Mouse (Mus musculus) cerebellum, adult 2 months (tissue): ENCODE data around the gene Ppfia2. TPM values are rescaled to one million over a fixed set of nuclear protein-coding genes. Genes with fewer than 3 reads are reported as not detected.

ENCODE experiments used
- DNase-seq, 2 experiments: peaks; one replicate each; pipeline ENCODE4 v3.0.0; 2021
- H3K27ac ChIP-seq: fragments of 200-500 bp; 2 replicates; pipeline ENCODE4 v1.5.1; 2012; ENCODE audit warnings: low read length, control low read depth, inconsistent platforms; ENCODE audit not compliant: insufficient read depth
- H3K27me3 ChIP-seq: fragments of 200-500 bp; 2 replicates; pipeline ENCODE4 v1.6.1; 2012; ENCODE audit warnings: inconsistent platforms, mild to moderate bottlenecking, low read length, moderate library complexity; ENCODE audit not compliant: control insufficient read depth, insufficient read depth
- H3K4me1 ChIP-seq: fragments of 200-500 bp; 2 replicates; pipeline ENCODE4 v1.6.1; 2011; ENCODE audit warnings: low read length; ENCODE audit not compliant: control insufficient read depth, insufficient read depth
- H3K4me3 ChIP-seq: fragments of 200-500 bp; replicated peaks from 2 replicates; pipeline ENCODE3; 2011; ENCODE audit warnings: mild to moderate bottlenecking, low read depth, low read length, control low read depth; ENCODE audit not compliant: insufficient read depth
- CTCF ChIP-seq: fragments of 200-500 bp; IDR thresholded peaks from 2 replicates; pipeline ENCODE4 v1.5.1; 2011; ENCODE audit warnings: low read depth, mild to moderate bottlenecking, control low read depth, low read length, moderate library complexity, borderline replicate concordance; ENCODE audit not compliant: insufficient read depth
- POLR2A ChIP-seq: fragments of 200-500 bp; IDR thresholded peaks from 2 replicates; pipeline ENCODE4 v1.6.1; 2011; ENCODE audit warnings: low read length, control low read depth, borderline replicate concordance; ENCODE audit not compliant: insufficient read depth
- WGBS: fragments of 180-500 bp; shearing (Covaris S2); methylation state at CpG from one replicate; pipeline ENCODE4 v1.1.7; 2018; 5-methylcytosine and 5-hydroxymethylcytosine counted together
- polyA plus RNA-seq: library from polyadenylated mRNA; depleted of rRNA; stranded (reverse); fragments of >200 nt; gene quantifications from 2 replicates; pipeline ENCODE4 v1.2.3, GENCODE M21; 2012

The Ppfia2 gene
- polyA plus RNA-seq, 1 experiment: 24.3 TPM

- WGBS: 77% methylated on average over 5 of the region's 5 CpGs
- H3K27ac ChIP-seq: no peak overlapping the region
These were observed 117.7 kb downstream of the Ppfia2 start for GRCm38 (mm10) chr10:106587817-106588216.

GRCm38 (mm10) chr10:106590944-106591343 lies 120.8 kb downstream of the Ppfia2 start:
- Histone ChIP-seq H3K27me3 (no peaks in the 10 kb centered on the region), H3K4me1 (0 out of 2 replicates have a peak, but pooled peaks cover 2% of the 10 kb centered on the region), H3K4me3 (no peak overlapping the region), H3K27ac (no peak overlapping the region)
- DNase-seq: no peak
- WGBS: 95% methylated on average over 1 of the region's 1 CpGs
- TF ChIP-seq POLR2A (no peak), CTCF (no peak)

More at GRCm38 (mm10) chr10:106587817-106588216, 117.7 kb downstream of the Ppfia2 start:
- no peak for DNase-seq
- Histone ChIP-seq H3K4me1 (peaks cover 5% of the 10 kb centered on the region; the same call in 1 of the 2 replicates), H3K27me3 (no peaks in the 10 kb centered on the region), H3K4me3 (no peak overlapping the region)
- TF ChIP-seq POLR2A (no peak), CTCF (no peak)

GRCm38 (mm10) chr10:106596976-106597375 lies 126.8 kb downstream of the Ppfia2 start:
- TF ChIP-seq POLR2A (no peak), CTCF (no peak)
- Histone ChIP-seq H3K27me3 (no peaks in the 10 kb centered on the region), H3K4me1 (no peaks in the 10 kb centered on the region), H3K4me3 (no peak overlapping the region), H3K27ac (no peak overlapping the region)
- WGBS: 57% methylated on average over 1 of the region's 1 CpGs
- DNase-seq: no peak

GRCm38 (mm10) chr10:106603319-106603898 lies 133.3 kb downstream of the Ppfia2 start:
- DNase-seq: no peak
- Histone ChIP-seq H3K27me3 (no peaks in the 10 kb centered on the region), H3K27ac (no peak overlapping the region), H3K4me1 (no peaks in the 10 kb centered on the region), H3K4me3 (no peak overlapping the region)
- no peak for TF ChIP-seq POLR2A
- no peak for TF ChIP-seq CTCF
- 86% methylated on average over 5 of the region's 5 CpGs for WGBS

- WGBS: 4% methylated on average over 7 of the region's 7 CpGs
- Histone ChIP-seq H3K4me1 (no peaks in the 10 kb centered on the region; the same call in 1 of the 2 replicates), H3K4me3 (peak overlapping the region; percentile 8), H3K27ac (no peak overlapping the region), H3K27me3 (no peaks in the 10 kb centered on the region)
- TF ChIP-seq CTCF: peak; percentile 27; the same call in 1 of the 2 replicates
- no peak for TF ChIP-seq POLR2A
- DNase-seq: peak in 1 of 2 experiments; percentile 37
These were observed 139.2 kb downstream of the Ppfia2 start for GRCm38 (mm10) chr10:106609177-106609981.

- H3K27ac ChIP-seq: no peak overlapping the region
- no peak for TF ChIP-seq CTCF
- TF ChIP-seq POLR2A: no peak
- no peaks in the 10 kb centered on the region; the same call in 1 of the 2 replicates for H3K4me1 ChIP-seq
- no peak overlapping the region for H3K4me3 ChIP-seq
- H3K27me3 ChIP-seq: no peaks in the 10 kb centered on the region
- no peak for DNase-seq
- WGBS: 44% methylated on average over 3 of the region's 3 CpGs
These were observed 140.1 kb downstream of the Ppfia2 start for GRCm38 (mm10) chr10:106610222-106610621.

GRCm38 (mm10) chr10:106618194-106618593 lies 148.1 kb downstream of the Ppfia2 start:
- WGBS: 80% methylated on average over 1 of the region's 1 CpGs
- no peak for TF ChIP-seq POLR2A
- TF ChIP-seq CTCF: no peak

GRCm38 (mm10) chr10:106620952-106621351 lies 150.8 kb downstream of the Ppfia2 start:
- Histone ChIP-seq H3K4me3 (no peak overlapping the region), H3K4me1 (0 out of 2 replicates have a peak, but pooled peaks cover 4% of the 10 kb centered on the region), H3K27me3 (no peaks in the 10 kb centered on the region), H3K27ac (no peak overlapping the region)
- WGBS: 28% methylated on average over 1 of the region's 1 CpGs
- TF ChIP-seq CTCF (no peak), POLR2A (no peak)
- peak in 1 of 2 experiments; percentile 49 for DNase-seq

More at GRCm38 (mm10) chr10:106618194-106618593, 148.1 kb downstream of the Ppfia2 start:
- H3K27me3 ChIP-seq: no peaks in the 10 kb centered on the region
- no peak for DNase-seq
- 0 out of 2 replicates have a peak, but pooled peaks cover 4% of the 10 kb centered on the region for H3K4me1 ChIP-seq
- no peak overlapping the region for H3K27ac ChIP-seq
- no peak overlapping the region for H3K4me3 ChIP-seq
